Mouse (Mus musculus): ENCODE measurements at regions not wholly inside any gene's neighbourhood (a gene's known extent, or its start where the extent isn't known, plus 50 kb on each side); places are given as distances from the start of the nearest gene placed in this dataset.

DNA sequence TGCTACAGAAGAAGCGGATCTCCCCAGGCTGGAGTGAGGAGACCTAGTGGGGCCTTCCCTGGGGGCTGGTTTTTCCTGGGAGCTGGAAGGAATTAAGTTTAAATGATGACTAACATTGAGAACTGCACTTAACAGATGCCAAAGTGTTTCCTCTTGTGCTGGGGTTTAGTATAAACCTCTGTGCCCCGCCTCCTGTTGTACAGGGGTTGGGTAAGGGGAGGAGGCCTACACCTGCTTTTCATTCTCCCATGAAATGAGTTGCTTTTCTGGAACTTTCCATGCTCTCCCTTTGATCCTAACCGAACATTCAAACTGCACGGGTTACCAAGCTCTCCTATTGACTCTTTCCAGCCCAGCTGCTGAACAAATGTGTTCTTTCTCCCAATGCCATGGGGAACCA, 167.7 kb downstream of the Uaca start:
- no peak for ATAC-seq (ENCODE audit: low read depth)
- Histone ChIP-seq H3K36me3 (ENCODE audit: control insufficient read depth, insufficient read depth, low read length) (no peaks in the 10 kb centered on the region), H3K9ac (ENCODE audit: low read length) (no peak overlapping the region), H3K27ac (ENCODE audit: low read length) (no peak overlapping the region), H3K27me3 (ENCODE audit: control insufficient read depth, insufficient read depth, low read depth, low read length) (no peaks in the 10 kb centered on the region), H3K4me2 (ENCODE audit: low read depth, low read length) (no peak overlapping the region), H3K4me1 (replicated peaks; ENCODE audit: control insufficient read depth, insufficient read depth, low read length) (no peaks in the 10 kb centered on the region), H3K9me3 (ENCODE audit: control insufficient read depth, low read length) (no peaks in the 10 kb centered on the region), H3K4me3 (ENCODE audit: low read length) (no peak overlapping the region)
- 63% methylated on average over 4 of the region's 4 CpGs for WGBS

DNA sequence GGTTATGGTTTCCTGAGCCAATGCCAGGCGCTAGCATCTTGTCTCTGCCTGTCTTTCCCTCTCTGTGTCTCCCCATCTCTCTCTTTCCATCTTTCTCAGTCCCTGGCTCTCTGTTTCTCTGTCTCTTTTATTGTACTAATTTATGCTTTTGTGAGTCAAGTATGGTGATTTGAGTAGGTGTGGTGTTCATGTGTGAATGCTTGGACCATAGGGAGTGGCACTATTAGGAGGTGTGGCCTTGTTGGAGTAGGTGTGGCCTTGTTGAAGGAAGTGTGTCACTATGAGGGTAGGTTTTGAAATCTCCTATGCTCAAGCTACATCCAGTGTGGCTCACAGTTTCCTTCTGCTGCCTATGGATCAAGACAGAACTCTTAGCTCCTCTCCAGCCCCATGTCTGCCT, 171.3 kb downstream of the Uaca start:
- Histone ChIP-seq H3K9me3 (ENCODE audit: control insufficient read depth, low read length) (no peaks in the 10 kb centered on the region), H3K9ac (ENCODE audit: low read length) (no peak overlapping the region), H3K4me2 (ENCODE audit: low read depth, low read length) (no peak overlapping the region), H3K4me3 (ENCODE audit: low read length) (no peak overlapping the region), H3K27ac (ENCODE audit: low read length) (no peak overlapping the region), H3K27me3 (ENCODE audit: control insufficient read depth, insufficient read depth, low read depth, low read length) (no peaks in the 10 kb centered on the region), H3K4me1 (replicated peaks; ENCODE audit: control insufficient read depth, insufficient read depth, low read length) (no peaks in the 10 kb centered on the region), H3K36me3 (ENCODE audit: control insufficient read depth, insufficient read depth, low read length) (no peaks in the 10 kb centered on the region)
- 85% methylated on average over 1 of the region's 1 CpGs for WGBS
- no peak for ATAC-seq (ENCODE audit: low read depth)

DNA sequence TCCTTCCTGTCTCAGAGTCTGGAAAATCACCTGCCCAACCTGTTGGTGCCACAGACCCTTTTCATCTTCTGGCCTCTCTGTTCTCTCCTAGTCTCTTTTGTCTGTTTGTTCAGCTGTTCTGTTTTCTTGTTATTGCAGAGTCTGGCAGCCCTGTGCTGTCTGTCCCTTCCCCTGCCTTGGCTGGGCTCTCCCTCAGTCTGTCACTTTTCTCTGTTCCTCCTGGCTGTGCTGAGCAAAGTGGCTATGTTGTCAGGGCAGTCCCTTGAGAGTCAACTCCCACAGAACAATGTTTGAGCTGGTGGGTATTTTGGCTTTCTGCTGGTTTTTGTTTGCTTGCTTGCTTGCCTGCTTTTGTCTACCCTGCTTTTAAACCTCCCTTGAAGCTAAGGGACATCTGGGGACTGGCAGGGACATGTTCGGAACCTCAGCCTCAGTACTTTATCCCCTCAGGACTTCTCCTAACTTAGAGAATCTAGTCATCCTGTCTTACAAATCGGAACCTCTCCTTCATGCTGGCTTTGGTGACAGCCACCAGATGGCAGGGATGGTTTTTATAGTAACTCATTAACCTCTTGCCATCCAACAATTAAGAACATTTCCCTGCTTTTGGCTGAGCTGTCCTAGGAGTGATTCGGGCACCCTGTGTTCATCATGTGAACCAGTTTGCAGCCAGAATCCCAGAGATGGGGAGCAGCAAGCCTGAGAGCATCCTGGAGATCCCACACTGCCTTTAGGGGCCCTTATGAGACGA, 174.1 kb downstream of the Uaca start:
- no peaks in the 10 kb centered on the region for H3K27me3 ChIP-seq (ENCODE audit: control insufficient read depth, insufficient read depth, low read depth, low read length)
- H3K9ac ChIP-seq (ENCODE audit: low read length), result no peak overlapping the region
- 50% methylated on average over 4 of the region's 4 CpGs for WGBS
- H3K4me3 ChIP-seq (ENCODE audit: low read length), result no peak overlapping the region
- H3K36me3 ChIP-seq (ENCODE audit: control insufficient read depth, insufficient read depth, low read length), result no peaks in the 10 kb centered on the region
- no peaks in the 10 kb centered on the region for H3K9me3 ChIP-seq (ENCODE audit: control insufficient read depth, low read length)
- no peak overlapping the region for H3K27ac ChIP-seq (ENCODE audit: low read length)
- ATAC-seq (ENCODE audit: low read depth), result no peak
- no peaks in the 10 kb centered on the region for H3K4me1 ChIP-seq (replicated peaks; ENCODE audit: control insufficient read depth, insufficient read depth, low read length)
- H3K4me2 ChIP-seq (ENCODE audit: low read depth, low read length), result no peak overlapping the region

DNA sequence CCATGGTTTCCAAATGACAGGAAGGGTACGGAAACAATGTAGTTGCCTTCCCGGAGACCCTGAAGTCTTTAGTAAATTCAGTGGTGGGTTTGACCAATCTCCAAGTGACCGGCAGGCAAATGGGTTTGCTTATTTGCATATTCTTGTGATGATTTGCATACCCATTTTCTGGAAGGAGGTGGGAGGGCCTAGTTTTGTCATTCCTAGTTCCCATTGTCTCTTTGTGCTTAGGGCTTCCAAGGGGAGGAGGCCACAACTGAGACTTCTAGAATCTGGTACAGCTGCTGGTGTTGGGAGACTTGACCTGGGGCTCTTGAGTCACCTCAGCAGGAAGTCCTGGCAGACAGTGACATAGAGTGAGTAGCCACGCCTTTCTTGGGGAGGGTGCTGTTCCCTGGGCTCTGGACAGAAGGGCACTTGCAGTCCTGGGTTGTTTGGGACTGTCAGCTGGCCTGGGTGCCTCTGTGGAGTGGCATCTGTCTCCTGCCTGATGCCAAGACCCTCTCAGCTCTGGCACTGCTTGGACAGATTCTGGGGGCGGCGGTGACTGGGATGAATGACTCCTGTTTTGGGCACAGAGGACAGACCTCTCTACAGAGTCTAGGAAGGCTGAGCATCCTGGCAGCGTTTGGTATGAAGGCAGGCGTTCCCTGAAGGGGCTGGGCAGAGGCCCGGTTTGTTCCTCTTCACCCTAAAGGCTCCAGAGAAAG, 178.0 kb downstream of the Uaca start:
- ATAC-seq (ENCODE audit: low read depth), result no peak
- no peaks in the 10 kb centered on the region for H3K4me1 ChIP-seq (replicated peaks; ENCODE audit: control insufficient read depth, insufficient read depth, low read length)
- WGBS, result 68% methylated on average over 9 of the region's 9 CpGs

DNA sequence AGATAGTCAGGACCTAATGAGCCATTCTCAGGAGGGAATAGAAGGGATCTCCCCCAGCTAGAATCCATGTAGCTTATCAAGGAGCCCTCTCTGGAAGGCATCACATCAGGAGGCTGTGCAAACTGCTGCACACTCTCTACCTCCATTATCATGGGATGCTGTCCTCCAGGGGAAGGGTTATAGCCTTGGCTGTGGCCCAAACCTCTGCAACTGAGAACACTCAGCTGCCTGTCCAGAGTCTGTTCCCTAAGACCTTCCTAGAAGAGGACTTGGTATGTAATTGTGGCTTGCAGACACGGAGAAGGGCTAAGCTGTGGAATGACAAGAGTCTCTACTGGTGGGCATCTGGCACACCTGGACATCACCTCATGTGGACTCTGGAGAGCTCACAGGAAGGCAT, 180.2 kb downstream of the Uaca start:
- no peak overlapping the region for H3K27ac ChIP-seq (ENCODE audit: low read length)
- H3K9ac ChIP-seq (ENCODE audit: low read length), result no peak overlapping the region
- no peaks in the 10 kb centered on the region for H3K9me3 ChIP-seq (ENCODE audit: control insufficient read depth, low read length)
- no peak overlapping the region for H3K4me2 ChIP-seq (ENCODE audit: low read depth, low read length)
- no peaks in the 10 kb centered on the region for H3K4me1 ChIP-seq (replicated peaks; ENCODE audit: control insufficient read depth, insufficient read depth, low read length)
- no peaks in the 10 kb centered on the region for H3K27me3 ChIP-seq (ENCODE audit: control insufficient read depth, insufficient read depth, low read depth, low read length)
- no peaks in the 10 kb centered on the region for H3K36me3 ChIP-seq (ENCODE audit: control insufficient read depth, insufficient read depth, low read length)
- WGBS, result 56% methylated on average over 1 of the region's 1 CpGs
- no peak for ATAC-seq (ENCODE audit: low read depth)
- H3K4me3 ChIP-seq (ENCODE audit: low read length), result no peak overlapping the region

More for the DNA sequence above, 178.0 kb downstream of the Uaca start:
- Histone ChIP-seq H3K36me3 (ENCODE audit: control insufficient read depth, insufficient read depth, low read length) (no peaks in the 10 kb centered on the region), H3K4me2 (ENCODE audit: low read depth, low read length) (no peak overlapping the region), H3K27me3 (ENCODE audit: control insufficient read depth, insufficient read depth, low read depth, low read length) (no peaks in the 10 kb centered on the region), H3K4me3 (ENCODE audit: low read length) (no peak overlapping the region), H3K27ac (ENCODE audit: low read length) (no peak overlapping the region), H3K9ac (ENCODE audit: low read length) (no peak overlapping the region), H3K9me3 (ENCODE audit: control insufficient read depth, low read length) (no peaks in the 10 kb centered on the region)

DNA sequence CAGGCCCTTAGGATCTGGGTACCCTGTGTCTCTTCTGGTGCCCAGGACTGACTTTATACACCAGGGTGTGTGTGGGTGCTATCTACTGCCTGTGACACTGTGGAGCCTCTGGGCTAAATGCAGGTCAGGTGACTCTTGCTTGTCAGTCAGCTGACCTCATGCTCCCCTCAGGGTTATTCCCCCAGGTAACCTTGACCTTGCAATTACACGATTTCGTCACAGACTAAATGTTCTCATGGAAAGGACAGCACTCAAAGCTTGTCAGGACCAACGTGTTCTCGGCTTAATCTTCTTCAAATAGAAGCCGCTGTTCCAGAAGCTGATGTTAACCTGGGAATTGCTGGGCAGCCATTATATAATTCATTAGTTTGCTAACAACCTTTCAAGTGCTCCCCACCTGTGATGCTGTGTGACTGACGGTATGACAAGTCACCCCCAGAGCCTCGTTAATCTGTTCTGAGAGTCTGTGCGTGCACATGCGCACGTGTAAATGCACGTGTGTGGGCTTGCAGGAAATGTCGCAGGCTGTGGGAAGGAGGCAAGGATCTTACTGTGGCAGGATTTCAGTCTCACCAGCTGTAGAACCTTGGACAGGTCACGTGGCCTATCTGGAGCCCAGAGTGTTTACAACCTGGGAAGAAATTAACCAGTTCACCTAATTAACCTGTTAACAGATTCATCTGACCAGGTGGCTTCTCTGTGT, 188.2 kb downstream of the Uaca start:
- no peaks in the 10 kb centered on the region for H3K9me3 ChIP-seq (ENCODE audit: control insufficient read depth, low read length)
- WGBS, result 44% methylated on average over 13 of the region's 13 CpGs
- H3K27ac ChIP-seq (ENCODE audit: low read length), result no peak overlapping the region
- no peaks in the 10 kb centered on the region for H3K36me3 ChIP-seq (ENCODE audit: control insufficient read depth, insufficient read depth, low read length)
- ATAC-seq (ENCODE audit: low read depth), result no peak
- H3K27me3 ChIP-seq (ENCODE audit: control insufficient read depth, insufficient read depth, low read depth, low read length), result no peaks in the 10 kb centered on the region; the same call in 1 of the 2 replicates
- no peak overlapping the region for H3K9ac ChIP-seq (ENCODE audit: low read length)
- no peak overlapping the region for H3K4me2 ChIP-seq (ENCODE audit: low read depth, low read length)
- no peak overlapping the region for H3K4me3 ChIP-seq (ENCODE audit: low read length)
- H3K4me1 ChIP-seq (replicated peaks; ENCODE audit: control insufficient read depth, insufficient read depth, low read length), result no peaks in the 10 kb centered on the region

DNA sequence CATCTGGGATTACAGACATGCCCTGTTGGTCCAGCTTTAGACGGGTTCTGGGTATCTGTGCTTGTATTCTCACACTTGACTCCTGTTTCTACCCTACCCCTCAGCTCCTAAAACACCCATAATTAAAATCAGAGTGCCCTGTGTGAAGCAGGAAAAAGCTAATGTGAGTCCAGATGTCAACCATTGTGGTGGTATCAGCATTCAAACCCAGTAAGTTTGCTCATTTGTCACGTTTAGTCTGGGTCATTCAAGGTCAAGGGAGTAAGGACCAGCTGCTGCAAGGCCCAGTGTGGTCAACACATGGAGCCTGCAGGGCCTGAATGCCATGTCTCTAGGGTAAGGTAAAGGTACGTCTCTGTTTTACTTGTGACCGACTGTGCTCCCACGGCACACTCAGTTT, 188.9 kb downstream of the Uaca start:
- H3K4me3 ChIP-seq (ENCODE audit: low read length), result no peak overlapping the region
- no peak overlapping the region for H3K9ac ChIP-seq (ENCODE audit: low read length)
- WGBS, result 60% methylated on average over 5 of the region's 5 CpGs
- H3K4me2 ChIP-seq (ENCODE audit: low read depth, low read length), result no peak overlapping the region
- no peaks in the 10 kb centered on the region for H3K9me3 ChIP-seq (ENCODE audit: control insufficient read depth, low read length)
- no peak for ATAC-seq (ENCODE audit: low read depth)
- H3K36me3 ChIP-seq (ENCODE audit: control insufficient read depth, insufficient read depth, low read length), result no peaks in the 10 kb centered on the region
- H3K27ac ChIP-seq (ENCODE audit: low read length), result no peak overlapping the region
- no peaks in the 10 kb centered on the region for H3K4me1 ChIP-seq (replicated peaks; ENCODE audit: control insufficient read depth, insufficient read depth, low read length)
- H3K27me3 ChIP-seq (ENCODE audit: control insufficient read depth, insufficient read depth, low read depth, low read length), result no peaks in the 10 kb centered on the region; the same call in 1 of the 2 replicates

DNA sequence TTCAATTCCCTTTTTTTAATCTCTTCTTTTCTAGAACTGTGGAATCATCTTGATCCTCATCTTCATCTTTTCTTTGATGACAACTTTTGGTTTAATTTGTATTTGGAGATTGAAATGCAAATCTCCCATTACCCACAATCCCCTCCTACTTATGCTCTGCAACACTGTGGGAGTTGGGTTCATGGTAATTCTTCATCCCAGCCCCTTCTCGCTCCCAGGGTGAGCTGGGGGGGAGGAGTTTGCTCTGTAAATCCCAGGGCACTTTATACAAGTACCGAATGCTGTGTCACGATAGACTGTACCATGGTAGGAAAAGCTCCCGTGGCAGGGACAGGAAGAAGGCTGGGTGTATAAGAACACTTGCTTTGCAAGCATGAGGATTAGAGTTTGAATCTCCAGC, 193.8 kb downstream of the Uaca start:
- Histone ChIP-seq H3K36me3 (ENCODE audit: control insufficient read depth, insufficient read depth, low read length) (no peaks in the 10 kb centered on the region), H3K4me3 (ENCODE audit: low read length) (no peak overlapping the region), H3K27me3 (ENCODE audit: control insufficient read depth, insufficient read depth, low read depth, low read length) (no peaks in the 10 kb centered on the region), H3K9me3 (ENCODE audit: control insufficient read depth, low read length) (no peaks in the 10 kb centered on the region), H3K4me1 (replicated peaks; ENCODE audit: control insufficient read depth, insufficient read depth, low read length) (no peaks in the 10 kb centered on the region), H3K4me2 (ENCODE audit: low read depth, low read length) (no peak overlapping the region), H3K27ac (ENCODE audit: low read length) (no peak overlapping the region), H3K9ac (ENCODE audit: low read length) (no peak overlapping the region)
- no peak for ATAC-seq (ENCODE audit: low read depth)
- WGBS, result 48% methylated on average over 4 of the region's 4 CpGs

DNA sequence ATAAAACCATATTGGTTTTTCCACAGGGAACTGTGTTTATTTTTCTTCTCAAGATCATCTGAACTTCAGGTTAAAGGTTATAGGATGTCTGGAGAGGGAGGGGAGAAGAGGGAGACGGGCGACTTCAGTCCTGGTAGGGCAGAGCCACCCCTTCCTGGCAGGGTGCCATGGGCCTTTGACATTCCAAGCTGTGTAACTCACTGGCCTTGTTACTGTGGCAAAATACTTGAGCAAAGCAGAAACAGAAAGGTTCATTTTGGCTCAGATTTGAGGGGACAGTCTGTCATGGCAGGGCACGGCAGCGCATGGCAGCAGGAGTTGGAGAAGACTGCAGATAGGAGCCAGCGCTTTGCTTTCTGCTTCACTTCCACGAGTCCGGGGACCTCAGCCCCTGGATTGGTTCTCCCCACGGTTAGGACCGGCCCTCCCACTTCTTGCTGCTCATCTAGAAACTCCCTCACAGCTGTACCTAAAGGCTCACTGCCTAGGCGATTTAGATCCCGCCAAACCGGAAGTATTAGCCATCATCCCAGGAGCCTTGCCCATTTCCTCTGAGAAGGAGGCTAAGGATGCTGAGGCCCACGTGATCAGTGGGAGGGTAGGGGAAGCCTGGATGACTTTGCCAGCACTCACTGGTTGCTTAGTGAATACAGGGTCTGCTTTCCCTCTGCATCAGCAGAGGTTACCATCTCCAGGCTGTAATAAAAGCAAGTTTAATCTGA, 195.5 kb downstream of the Uaca start:
- H3K27ac ChIP-seq (ENCODE audit: low read length), result no peak overlapping the region
- peak; percentile 36; the same call in 1 of the 2 replicates for ATAC-seq (ENCODE audit: low read depth)
- no peaks in the 10 kb centered on the region for H3K36me3 ChIP-seq (ENCODE audit: control insufficient read depth, insufficient read depth, low read length)
- 22% methylated on average over 13 of the region's 13 CpGs for WGBS
- no peak overlapping the region for H3K4me3 ChIP-seq (ENCODE audit: low read length)
- no peak overlapping the region for H3K9ac ChIP-seq (ENCODE audit: low read length)
- H3K9me3 ChIP-seq (ENCODE audit: control insufficient read depth, low read length), result no peaks in the 10 kb centered on the region
- no peaks in the 10 kb centered on the region for H3K27me3 ChIP-seq (ENCODE audit: control insufficient read depth, insufficient read depth, low read depth, low read length)
- H3K4me2 ChIP-seq (ENCODE audit: low read depth, low read length), result peak overlapping the region; percentile 0; the same call in 1 of the 2 replicates
- H3K4me1 ChIP-seq (replicated peaks; ENCODE audit: control insufficient read depth, insufficient read depth, low read length), result no peaks in the 10 kb centered on the region
